Mouse (Mus musculus) intestine, postnatal 0 days (tissue): ENCODE measurements at regions not wholly inside any gene's neighbourhood (a gene's known extent, or its start where the extent isn't known, plus 50 kb on each side); places are given as distances from the start of the nearest gene placed in this dataset.

ENCODE experiments used
- ATAC-seq: fragments of 200-750 bp; cut with Nextera tagmentation; 2 replicates; pipeline ENCODE4 v1.8.0; 2017; ENCODE audit warnings: mild to moderate bottlenecking, moderate TSS enrichment, moderate library complexity
- H3K27ac ChIP-seq: fragments of 300-500 bp; sonication (generic); 2 replicates; pipeline ENCODE4 v1.5.1; 2014; ENCODE audit warnings: mild to moderate bottlenecking, low read depth, low read length, moderate library complexity
- H3K27me3 ChIP-seq: fragments of 300-500 bp; sonication (generic); replicated peaks from 2 replicates; pipeline ENCODE4 v1.6.1; 2014; ENCODE audit warnings: low read length, mixed read lengths; ENCODE audit not compliant: control insufficient read depth, insufficient read depth
- H3K36me3 ChIP-seq: fragments of 300-500 bp; sonication (generic); 2 replicates; pipeline ENCODE4 v1.6.1; 2014; ENCODE audit warnings: mild to moderate bottlenecking, moderate library complexity; ENCODE audit not compliant: control insufficient read depth, insufficient read depth
- H3K4me1 ChIP-seq: fragments of 300-500 bp; sonication (generic); replicated peaks from 2 replicates; pipeline ENCODE4 v1.6.1; 2014; ENCODE audit warnings: antibody characterized with exemption, low read length, mixed read lengths; ENCODE audit not compliant: control insufficient read depth, insufficient read depth
- H3K4me2 ChIP-seq: fragments of 300-500 bp; sonication (generic); replicated peaks from 2 replicates; pipeline ENCODE4 v1.6.1; 2014; ENCODE audit warnings: low read depth, mild to moderate bottlenecking, moderate library complexity
- H3K4me3 ChIP-seq: fragments of 300-500 bp; sonication (generic); 2 replicates; pipeline ENCODE4 v1.5.1; 2014; ENCODE audit warnings: low read depth, low read length
- H3K9ac ChIP-seq: fragments of 300-500 bp; sonication (generic); 2 replicates; pipeline ENCODE4 v1.6.1; 2014; ENCODE audit warnings: mild to moderate bottlenecking, low read depth, low read length
- H3K9me3 ChIP-seq: fragments of 300-500 bp; sonication (generic); 2 replicates; pipeline ENCODE4 v1.6.1; 2016; ENCODE audit warnings: mixed run types; ENCODE audit not compliant: control insufficient read depth
- CTCF ChIP-seq: sonication (generic); IDR thresholded peaks from 2 replicates; pipeline ENCODE4 v1.5.1; 2016; ENCODE audit warnings: low read depth, mild to moderate bottlenecking, control low read depth, antibody characterized with exemption, moderate library complexity
- WGBS: fragments of 180-500 bp; shearing (Covaris S2); extraction: QIAGEN DNeasy Blood & Tissue Kit; methylation state at CpG from one replicate; pipeline ENCODE4 v1.1.7; 2014; 5-methylcytosine and 5-hydroxymethylcytosine counted together

GRCm38 (mm10) chr1:90709761-90710160 lies 107.0 kb downstream of the Cops8 start:
- Histone ChIP-seq H3K27ac (no peak overlapping the region), H3K4me3 (no peak overlapping the region), H3K27me3 (no peaks in the 10 kb centered on the region), H3K4me2 (no peak overlapping the region), H3K4me1 (no peaks in the 10 kb centered on the region), H3K9me3 (no peaks in the 10 kb centered on the region), H3K9ac (no peak overlapping the region), H3K36me3 (no peaks in the 10 kb centered on the region)
- WGBS, result 69% methylated on average over 3 of the region's 3 CpGs
- no peak for ATAC-seq
- no peak for TF ChIP-seq CTCF

GRCm38 (mm10) chr1:90710566-90710965 lies 107.8 kb downstream of the Cops8 start:
- Histone ChIP-seq H3K9me3 (no peaks in the 10 kb centered on the region), H3K4me1 (no peaks in the 10 kb centered on the region), H3K36me3 (no peaks in the 10 kb centered on the region), H3K27me3 (no peaks in the 10 kb centered on the region), H3K4me2 (no peak overlapping the region), H3K9ac (no peak overlapping the region), H3K27ac (no peak overlapping the region), H3K4me3 (no peak overlapping the region)
- no peak for TF ChIP-seq CTCF
- 80% methylated on average over 3 of the region's 3 CpGs for WGBS
- no peak for ATAC-seq

DNA sequence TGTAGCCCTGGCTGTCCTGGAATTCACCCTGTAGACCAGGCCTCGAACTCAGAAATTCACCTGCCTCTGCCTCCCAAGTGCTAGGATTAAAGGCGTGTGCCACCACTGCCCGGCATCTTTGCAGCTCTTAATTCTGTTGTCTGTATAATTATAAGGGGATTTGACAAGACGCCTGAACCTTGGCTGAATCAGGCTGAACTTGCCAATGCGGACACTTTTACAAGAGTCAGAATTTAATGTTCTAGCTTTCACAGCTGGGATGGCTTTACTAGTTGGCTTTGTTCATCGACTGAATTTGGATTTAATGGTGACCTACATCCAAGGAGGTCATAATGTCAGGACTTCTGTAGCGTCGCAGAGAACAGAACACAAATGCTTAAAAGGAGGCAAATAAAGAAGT lies 108.3 kb downstream of the Cops8 start:
- 86% methylated on average over 8 of the region's 8 CpGs for WGBS
- no peaks in the 10 kb centered on the region for H3K27me3 ChIP-seq

More for the DNA sequence above, 108.3 kb downstream of the Cops8 start:
- Histone ChIP-seq H3K27ac (no peak overlapping the region), H3K9ac (no peak overlapping the region), H3K4me2 (no peak overlapping the region), H3K9me3 (no peaks in the 10 kb centered on the region), H3K4me1 (no peaks in the 10 kb centered on the region), H3K36me3 (no peaks in the 10 kb centered on the region), H3K4me3 (no peak overlapping the region)
- TF ChIP-seq CTCF, result no peak
- no peak for ATAC-seq
